Mouse (Mus musculus) embryonic facial prominence, embryonic 14.5 days (tissue): ENCODE measurements around the gene Anks4b. TPM values are rescaled to one million over a fixed set of nuclear protein-coding genes. Genes with fewer than 3 reads are reported as not detected.

ENCODE experiments used
- polyA plus RNA-seq: library from polyadenylated mRNA; unstranded; fragments of >200 nt; fragmentation: Nextera tagmentation; extraction: Ambion mirVana; gene quantifications from 2 replicates; pipeline ENCODE4 v1.2.1, GENCODE M21; 2014

Anks4b gene
- polyA plus RNA-seq, 1 experiment from 2014 or later: not detected

Other genes starting within 250 kb of the Anks4b start
- 0.70 TPM in 1 of 2 replicates, not detected in the other for gene Dnah3, start 78.6 kb upstream of the Anks4b start, polyA plus RNA-seq
- 24.2 and 25.8 TPM in 2 replicates for gene Tmem159, start 71.5 kb upstream of the Anks4b start, polyA plus RNA-seq
- gene Zp2, start 28.6 kb upstream of the Anks4b start, polyA plus RNA-seq: 1.2 and 1.7 TPM in 2 replicates
- 55.2 and 62.9 TPM in 2 replicates for gene Crym, start 28.3 kb downstream of the Anks4b start, polyA plus RNA-seq
- not detected in 2 replicates for gene Abca14, start 30.1 kb downstream of the Anks4b start, polyA plus RNA-seq
- not detected in 2 replicates for gene Abca15, start 154.8 kb downstream of the Anks4b start, polyA plus RNA-seq
- not detected in 2 replicates for gene Abca16, start 235.8 kb downstream of the Anks4b start, polyA plus RNA-seq